Mouse (Mus musculus): ENCODE measurements around the gene Sorl1.

DNA sequence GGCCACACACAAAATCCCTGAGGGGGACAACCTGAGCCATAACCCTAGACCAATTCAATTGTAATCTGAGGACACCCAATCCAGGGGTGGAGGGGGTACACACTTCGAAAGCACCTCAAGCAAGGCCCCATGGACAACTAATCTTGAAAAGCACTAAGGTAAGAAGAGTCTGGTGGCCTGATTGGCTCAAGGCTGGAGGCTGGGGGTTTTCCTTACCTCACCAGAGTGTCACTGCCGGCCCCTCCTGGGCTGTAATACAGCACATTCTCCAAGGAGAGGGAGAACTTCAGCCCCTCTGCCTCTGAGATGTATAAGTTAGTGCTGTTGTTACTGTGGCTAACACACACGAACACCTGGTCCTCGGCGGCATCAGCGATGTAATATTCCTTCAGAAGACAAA is 53.2 kb downstream of the Sorl1 start:
- TF ChIP-seq CTCF (IDR thresholded peaks at IDR 0.05; ENCODE audit: borderline replicate concordance, insufficient read depth, low read length): no peak
- TF ChIP-seq POLR2A (IDR thresholded peaks at IDR 0.05; ENCODE audit: low read depth, low read length): no peak
